Mouse (Mus musculus): ENCODE measurements around the gene Gm13212. TPM values are rescaled to one million over a fixed set of nuclear protein-coding genes. Genes with fewer than 3 reads are reported as not detected.

Gm13212 gene
- total RNA-seq, 2 experiments from 2014 or later: 0.18 to 0.22 TPM

Other genes with a start within 250 kb of the Gm13212 start
- gene Zfp990, start 74.4 kb upstream of the Gm13212 start, total RNA-seq (2021): under 1 TPM; 0.75 to 0.83 TPM
- under 1 TPM; 0.21 to 0.31 TPM for gene Zfp980, start 85.5 kb downstream of the Gm13212 start, total RNA-seq (2021)